Mouse (Mus musculus): ENCODE results near the gene Zfp646. TPM values are rescaled to one million over a fixed set of nuclear protein-coding genes. Genes with fewer than 3 reads are reported as not detected.

Gene Zfp646
- polyA plus RNA-seq, 1 experiment from 2014 or later, result 17.2 TPM

GRCm38 (mm10) chr7:127867641-127868040, 8.4 kb upstream of the Zfp646 start:
- Histone ChIP-seq H3K27me3 (ENCODE audit: low read depth, poor library complexity, severe bottlenecking) (no peaks in the 10 kb centered on the region), H3K4me1 (0 out of 2 replicates have a peak, but pooled peaks cover 3% of the 10 kb centered on the region), H3K27ac (replicated peaks) (no peak overlapping the region), H3K9me3 (replicated peaks) (no peaks in the 10 kb centered on the region), H3K36me3 (peaks cover 80% of the 10 kb centered on the region), H3K4me3 (no peak overlapping the region)
- DNase-seq (ENCODE audit: low spot score), result no peak
- WGBS, result 97% methylated on average over 18 of the region's 18 CpGs

- Histone ChIP-seq H3K4me3 (no peak overlapping the region), H3K27me3 (ENCODE audit: low read depth, poor library complexity, severe bottlenecking) (no peaks in the 10 kb centered on the region), H3K27ac (replicated peaks) (no peak overlapping the region), H3K4me1 (peaks cover 14% of the 10 kb centered on the region), H3K36me3 (peaks cover 92% of the 10 kb centered on the region), H3K9me3 (replicated peaks) (no peaks in the 10 kb centered on the region)
- DNase-seq (ENCODE audit: low spot score), result no peak
- 78% methylated on average over 3 of the region's 3 CpGs for WGBS
Measured at GRCm38 (mm10) chr7:127869149-127869810, 6.7 kb upstream of the Zfp646 start.

- no peak overlapping the region for H3K27ac ChIP-seq (replicated peaks)
- WGBS, result 80% methylated on average over 5 of the region's 5 CpGs
- H3K36me3 ChIP-seq, result peaks cover 82% of the 10 kb centered on the region
- H3K9me3 ChIP-seq (replicated peaks), result no peaks in the 10 kb centered on the region
- H3K4me3 ChIP-seq, result no peak overlapping the region
- H3K27me3 ChIP-seq (ENCODE audit: low read depth, poor library complexity, severe bottlenecking), result no peaks in the 10 kb centered on the region
- no peak for DNase-seq (ENCODE audit: low spot score)
- peaks cover 19% of the 10 kb centered on the region for H3K4me1 ChIP-seq
Measured at GRCm38 (mm10) chr7:127870136-127870821, 5.7 kb upstream of the Zfp646 start.

- DNase-seq (ENCODE audit: low spot score), result no peak
- no peaks in the 10 kb centered on the region for H3K9me3 ChIP-seq (replicated peaks)
- H3K36me3 ChIP-seq, result peaks cover 63% of the 10 kb centered on the region
- 5% methylated on average over 20 of the region's 20 CpGs for WGBS
- H3K27me3 ChIP-seq (ENCODE audit: low read depth, poor library complexity, severe bottlenecking), result no peaks in the 10 kb centered on the region
- peaks cover 27% of the 10 kb centered on the region for H3K4me1 ChIP-seq
- peak overlapping the region; percentile 96 for H3K4me3 ChIP-seq
- H3K27ac ChIP-seq (replicated peaks), result peak overlapping the region; percentile 97
Measured at GRCm38 (mm10) chr7:127874812-127875626, 1.0 kb upstream of the Zfp646 start.

GRCm38 (mm10) chr7:127875627-127876001, 407 bp upstream of the Zfp646 start:
- H3K9me3 ChIP-seq (replicated peaks), result no peaks in the 10 kb centered on the region
- H3K4me1 ChIP-seq, result peaks cover 27% of the 10 kb centered on the region
- peak overlapping the region; percentile 96 for H3K4me3 ChIP-seq
- WGBS, result under 1% methylated on average over 39 of the region's 43 CpGs
- no peaks in the 10 kb centered on the region for H3K27me3 ChIP-seq (ENCODE audit: low read depth, poor library complexity, severe bottlenecking)
- peak; percentile 100 for DNase-seq (ENCODE audit: low spot score)
- H3K36me3 ChIP-seq, result peaks cover 63% of the 10 kb centered on the region
- peak overlapping the region; percentile 97 for H3K27ac ChIP-seq (replicated peaks)

- Histone ChIP-seq H3K36me3 (peaks cover 63% of the 10 kb centered on the region), H3K9me3 (replicated peaks) (no peaks in the 10 kb centered on the region), H3K4me1 (peaks cover 27% of the 10 kb centered on the region), H3K27ac (replicated peaks) (peak within 1 kb of the TSS; percentile 97), H3K27me3 (ENCODE audit: low read depth, poor library complexity, severe bottlenecking) (no peaks in the 10 kb centered on the region), H3K4me3 (peak within 1 kb of the TSS; percentile 96)
- WGBS, result under 1% methylated on average over 60 of the region's 60 CpGs
- peak; percentile 93 for DNase-seq (ENCODE audit: low spot score)
Measured at GRCm38 (mm10) chr7:127876467-127877348, 687 bp downstream of the Zfp646 start, which contains the start of gene Zfp668. TSS of gene Zfp668 (minus strand) at chr7:127876828.

- Histone ChIP-seq H3K4me3 (no peak overlapping the region), H3K9me3 (replicated peaks) (no peaks in the 10 kb centered on the region), H3K36me3 (peaks cover 67% of the 10 kb centered on the region), H3K4me1 (peaks cover 31% of the 10 kb centered on the region), H3K27ac (replicated peaks) (no peak overlapping the region), H3K27me3 (ENCODE audit: low read depth, poor library complexity, severe bottlenecking) (no peaks in the 10 kb centered on the region)
- no peak for DNase-seq (ENCODE audit: low spot score)
- WGBS, result 95% methylated on average over 9 of the region's 9 CpGs
Measured at GRCm38 (mm10) chr7:127879301-127879700, 3.3 kb downstream of the Zfp646 start.

- peaks cover 78% of the 10 kb centered on the region for H3K36me3 ChIP-seq
- no peaks in the 10 kb centered on the region for H3K27me3 ChIP-seq (ENCODE audit: low read depth, poor library complexity, severe bottlenecking)
- no peak for DNase-seq (ENCODE audit: low spot score)
- no peaks in the 10 kb centered on the region for H3K9me3 ChIP-seq (replicated peaks)
- H3K4me1 ChIP-seq, result peaks cover 27% of the 10 kb centered on the region
- H3K27ac ChIP-seq (replicated peaks), result no peak overlapping the region
- WGBS, result 89% methylated on average over 12 of the region's 12 CpGs
- no peak overlapping the region for H3K4me3 ChIP-seq
Measured at GRCm38 (mm10) chr7:127880431-127880830, 4.4 kb downstream of the Zfp646 start.

GRCm38 (mm10) chr7:127885951-127886350, 9.9 kb downstream of the Zfp646 start:
- Histone ChIP-seq H3K27me3 (ENCODE audit: low read depth, poor library complexity, severe bottlenecking) (no peaks in the 10 kb centered on the region), H3K27ac (replicated peaks) (no peak overlapping the region), H3K9me3 (replicated peaks) (no peaks in the 10 kb centered on the region), H3K4me1 (peaks cover 15% of the 10 kb centered on the region), H3K36me3 (peaks cover 99% of the 10 kb centered on the region), H3K4me3 (no peak overlapping the region)
- DNase-seq (ENCODE audit: low spot score), result no peak
- 87% methylated on average over 6 of the region's 6 CpGs for whole genome bisulfite sequencing

- H3K36me3 ChIP-seq, result peaks cover 94% of the 10 kb centered on the region
- no peak overlapping the region for H3K27ac ChIP-seq (replicated peaks)
- 92% methylated on average over 6 of the region's 6 CpGs for WGBS
- H3K27me3 ChIP-seq (ENCODE audit: low read depth, poor library complexity, severe bottlenecking), result no peaks in the 10 kb centered on the region
- peaks cover 15% of the 10 kb centered on the region for H3K4me1 ChIP-seq
- H3K4me3 ChIP-seq, result no peak overlapping the region
- no peaks in the 10 kb centered on the region for H3K9me3 ChIP-seq (replicated peaks)
- DNase-seq (ENCODE audit: low spot score), result no peak
Measured at GRCm38 (mm10) chr7:127886551-127886950, 10.5 kb downstream of the Zfp646 start.

- H3K4me3 ChIP-seq, result no peak overlapping the region
- DNase-seq (ENCODE audit: low spot score), result no peak
- H3K27me3 ChIP-seq (ENCODE audit: low read depth, poor library complexity, severe bottlenecking), result no peaks in the 10 kb centered on the region
- no peaks in the 10 kb centered on the region for H3K9me3 ChIP-seq (replicated peaks)
- peaks cover 15% of the 10 kb centered on the region for H3K4me1 ChIP-seq
- peaks cover 90% of the 10 kb centered on the region for H3K36me3 ChIP-seq
- 90% methylated on average over 8 of the region's 8 CpGs for WGBS
- H3K27ac ChIP-seq (replicated peaks), result no peak overlapping the region
Measured at GRCm38 (mm10) chr7:127887191-127887590, 11.2 kb downstream of the Zfp646 start.

GRCm38 (mm10) chr7:127887781-127888180, 11.8 kb downstream of the Zfp646 start:
- Histone ChIP-seq H3K27me3 (ENCODE audit: low read depth, poor library complexity, severe bottlenecking) (no peaks in the 10 kb centered on the region), H3K4me3 (no peak overlapping the region), H3K4me1 (peaks cover 10% of the 10 kb centered on the region), H3K36me3 (peaks cover 90% of the 10 kb centered on the region), H3K9me3 (replicated peaks) (no peaks in the 10 kb centered on the region), H3K27ac (replicated peaks) (no peak overlapping the region)
- WGBS, result 81% methylated on average over 3 of the region's 3 CpGs
- DNase-seq (ENCODE audit: low spot score), result no peak

All from midbrain, embryonic 10.5 days (tissue).